Comparison of ENCODE assay signal across 9 mouse cellular contexts in the genomic region with DNA sequence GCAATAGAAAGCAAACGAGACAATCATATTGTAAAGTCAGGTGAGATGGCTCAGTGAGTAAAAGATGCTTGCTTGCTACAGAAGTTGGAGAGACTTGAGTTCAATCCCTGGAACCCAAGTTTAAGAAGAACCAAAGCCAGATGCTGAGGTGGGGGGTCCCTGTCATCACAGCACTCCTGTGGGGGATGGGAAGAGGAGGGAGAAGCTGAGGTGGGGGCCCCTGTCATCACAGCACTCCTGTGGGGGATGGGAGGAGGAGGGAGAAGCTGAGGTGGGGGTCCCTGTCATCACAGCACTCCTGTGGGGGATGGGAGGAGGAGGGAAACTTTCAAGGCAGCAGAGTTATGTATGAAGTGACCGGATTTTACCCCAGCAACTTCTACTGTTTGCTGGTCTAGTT. TPM values are rescaled to one million over a fixed set of nuclear protein-coding genes. Genes with fewer than 3 reads are reported as not detected.
DNase-seq lines count a peak whose midpoint lies in the region; ATAC-seq lines count a peak whose summit lies in the region.
"Had no signal": no experiment of that assay in that cellular context is flagged by ENCODE, and none has a peak within 500 bp of the region (broad histone marks: within the 10 kb centered on the region; RNA-seq: fewer than 3 reads in every experiment).

No protein-coding gene starts in this region.

- H3K9me3 ChIP-seq in intestine, embryonic 14.5 days (ENCODE audit: control insufficient read depth, low read length), result no peaks in the 10 kb centered on the region
- no peaks in the 10 kb centered on the region for H3K9me3 ChIP-seq in intestine, embryonic 15.5 days
- no peaks in the 10 kb centered on the region for H3K9me3 ChIP-seq in embryonic facial prominence, embryonic 14.5 days (ENCODE audit: control insufficient read depth, low read length)
- no peaks in the 10 kb centered on the region for H3K9me3 ChIP-seq in midbrain, embryonic 14.5 days (ENCODE audit: control insufficient read depth, low read length)
- H3K9me3 ChIP-seq: liver, embryonic 13.5 days had no signal

- 44% methylated on average over 2 of the region's 2 CpGs for WGBS in intestine, embryonic 14.5 days
- 56% methylated on average over 2 of the region's 2 CpGs for WGBS in intestine, embryonic 15.5 days
- WGBS in embryonic facial prominence, embryonic 14.5 days, result 52% methylated on average over 2 of the region's 2 CpGs
- 56% methylated on average over 2 of the region's 2 CpGs for WGBS in midbrain, embryonic 14.5 days

- no peaks in the 10 kb centered on the region; the same call in 1 of the 2 replicates for H3K4me1 ChIP-seq in intestine, embryonic 14.5 days (replicated peaks; ENCODE audit: control insufficient read depth, insufficient read depth, low read length)
- H3K4me1 ChIP-seq in intestine, embryonic 15.5 days (replicated peaks), result peaks cover 6% of the 10 kb centered on the region; the same call in 1 of the 2 replicates
- peaks cover 6% of the 10 kb centered on the region; the same call in 1 of the 2 replicates for H3K4me1 ChIP-seq in embryonic facial prominence, embryonic 14.5 days (ENCODE audit: control insufficient read depth, insufficient read depth, low read length)
- H3K4me1 ChIP-seq in midbrain, embryonic 14.5 days (ENCODE audit: control insufficient read depth, insufficient read depth, low read length), result peaks cover 4% of the 10 kb centered on the region
- H3K4me1 ChIP-seq: liver, embryonic 13.5 days had no signal

- H3K9ac ChIP-seq in intestine, embryonic 14.5 days (ENCODE audit: low read length), result no peak overlapping the region
- H3K9ac ChIP-seq in intestine, embryonic 15.5 days, result no peak overlapping the region
- no peak overlapping the region for H3K9ac ChIP-seq in embryonic facial prominence, embryonic 14.5 days (ENCODE audit: low read depth, low read length)
- H3K9ac ChIP-seq in midbrain, embryonic 14.5 days (replicated peaks; ENCODE audit: low read length), result peak overlapping the region; percentile 64; the same call in 1 of the 2 replicates
- H3K9ac ChIP-seq: liver, embryonic 13.5 days had no signal

- H3K4me2 ChIP-seq in intestine, embryonic 14.5 days (ENCODE audit: low read length), result 0 out of 2 replicates have a peak overlapping the region, but pooled peaks have one; percentile 57
- no peak overlapping the region for H3K4me2 ChIP-seq in intestine, embryonic 15.5 days (replicated peaks)
- H3K4me2 ChIP-seq in embryonic facial prominence, embryonic 14.5 days (ENCODE audit: low read depth, low read length), result peak overlapping the region; percentile 58; the same call in 1 of the 2 replicates
- peak overlapping the region; percentile 58 for H3K4me2 ChIP-seq in midbrain, embryonic 14.5 days (ENCODE audit: low read length)

- H3K4me3 ChIP-seq in intestine, embryonic 14.5 days (ENCODE audit: low read depth, low read length), result no peak overlapping the region
- no peak overlapping the region for H3K4me3 ChIP-seq in intestine, embryonic 15.5 days (replicated peaks)
- H3K4me3 ChIP-seq in embryonic facial prominence, embryonic 14.5 days (ENCODE audit: low read depth, low read length), result no peak overlapping the region; the same call in 1 of the 2 replicates
- peak overlapping the region; percentile 35 for H3K4me3 ChIP-seq in midbrain, embryonic 14.5 days (replicated peaks; ENCODE audit: low read depth, low read length)

- H3K27ac ChIP-seq in intestine, embryonic 14.5 days (ENCODE audit: low read depth), result no peak overlapping the region
- H3K27ac ChIP-seq in intestine, embryonic 15.5 days, result no peak overlapping the region
- no peak overlapping the region for H3K27ac ChIP-seq in embryonic facial prominence, embryonic 14.5 days (replicated peaks; ENCODE audit: low read depth, low read length)
- H3K27ac ChIP-seq in midbrain, embryonic 14.5 days (replicated peaks; ENCODE audit: low read depth, low read length), result peak overlapping the region; percentile 88
- H3K27ac ChIP-seq: liver, embryonic 13.5 days had no signal

- DNase-seq in cerebellum, adult 9-11 months, result peak; percentile 65
- DNase-seq in cerebellum, adult 11 months, result no peak
- DNase-seq in intestine, embryonic 14.5 days (ENCODE audit: low spot score), result no peak
- DNase-seq in embryonic facial prominence, embryonic 14.5 days (ENCODE audit: low spot score), result no peak
- no peak for DNase-seq in midbrain, embryonic 14.5 days
- no peak for DNase-seq in urinary bladder, adult 18-20 months (ENCODE audit: low spot score in 2 of 2)
- no peak for DNase-seq in ovary, postnatal 10 days (ENCODE audit: low spot score)
- DNase-seq: liver, embryonic 13.5 days had no signal

- no peaks in the 10 kb centered on the region for H3K27me3 ChIP-seq in intestine, embryonic 14.5 days (replicated peaks; ENCODE audit: control insufficient read depth, insufficient read depth, low read length)
- no peaks in the 10 kb centered on the region for H3K27me3 ChIP-seq in intestine, embryonic 15.5 days (replicated peaks)
- no peaks in the 10 kb centered on the region for H3K27me3 ChIP-seq in embryonic facial prominence, embryonic 14.5 days (replicated peaks; ENCODE audit: control insufficient read depth, insufficient read depth, low read length)
- no peaks in the 10 kb centered on the region for H3K27me3 ChIP-seq in midbrain, embryonic 14.5 days (ENCODE audit: control insufficient read depth, insufficient read depth, low read length)

- no peak for ATAC-seq in intestine, embryonic 14.5 days (replicated peaks; ENCODE audit: low FRiP score, low TSS enrichment, low read depth)
- ATAC-seq in intestine, embryonic 15.5 days, result no peak
- ATAC-seq in embryonic facial prominence, embryonic 14.5 days (ENCODE audit: low read depth), result no peak
- ATAC-seq in midbrain, embryonic 14.5 days (ENCODE audit: low FRiP score, low TSS enrichment), result no peak

- H3K36me3 ChIP-seq in intestine, embryonic 14.5 days (ENCODE audit: control insufficient read depth, insufficient read depth, low read length), result no peaks in the 10 kb centered on the region
- no peaks in the 10 kb centered on the region for H3K36me3 ChIP-seq in intestine, embryonic 15.5 days
- H3K36me3 ChIP-seq in embryonic facial prominence, embryonic 14.5 days (ENCODE audit: control insufficient read depth, insufficient read depth, low read length), result no peaks in the 10 kb centered on the region
- no peaks in the 10 kb centered on the region for H3K36me3 ChIP-seq in midbrain, embryonic 14.5 days (ENCODE audit: control insufficient read depth, insufficient read depth, low read length)
- H3K36me3 ChIP-seq: liver, embryonic 13.5 days had no signal

RNA-seq across cellular contexts. Expression of a gene that starts 15.0 kb away (rescaled TPM):
- 41.5 and 55.5 TPM in 2 replicates for polyA plus RNA-seq in intestine, embryonic 14.5 days (2014; fragmentation: Nextera tagmentation; extraction: Ambion mirVana)
- polyA plus RNA-seq in intestine, embryonic 15.5 days (2015; fragmentation: Nextera tagmentation; extraction: Ambion mirVana), result 49.9 and 54.7 TPM in 2 replicates
- polyA plus RNA-seq in embryonic facial prominence, embryonic 14.5 days (2014; fragmentation: Nextera tagmentation; extraction: Ambion mirVana), result 33.9 and 34.7 TPM in 2 replicates
- polyA plus RNA-seq in midbrain, embryonic 14.5 days (2014; fragmentation: Nextera tagmentation; extraction: Ambion mirVana), result 106 and 107 TPM in 2 replicates

RNA-seq across cellular contexts. Expression of a gene that starts 33.6 kb away (rescaled TPM):
- polyA plus RNA-seq in intestine, embryonic 14.5 days (2014; fragmentation: Nextera tagmentation; extraction: Ambion mirVana), result 65.8 and 67.6 TPM in 2 replicates
- polyA plus RNA-seq in intestine, embryonic 15.5 days (2015; fragmentation: Nextera tagmentation; extraction: Ambion mirVana), result 51.9 and 53.1 TPM in 2 replicates
- 52.4 and 63.7 TPM in 2 replicates for polyA plus RNA-seq in embryonic facial prominence, embryonic 14.5 days (2014; fragmentation: Nextera tagmentation; extraction: Ambion mirVana)
- 44.0 and 56.7 TPM in 2 replicates for polyA plus RNA-seq in midbrain, embryonic 14.5 days (2014; fragmentation: Nextera tagmentation; extraction: Ambion mirVana)

RNA-seq across cellular contexts. Expression of a gene that starts 57.3 kb away (rescaled TPM):
- 61.4 and 61.5 TPM in 2 replicates for polyA plus RNA-seq in intestine, embryonic 14.5 days (2014; fragmentation: Nextera tagmentation; extraction: Ambion mirVana)
- 77.5 and 77.7 TPM in 2 replicates for polyA plus RNA-seq in intestine, embryonic 15.5 days (2015; fragmentation: Nextera tagmentation; extraction: Ambion mirVana)
- 44.3 and 45.7 TPM in 2 replicates for polyA plus RNA-seq in embryonic facial prominence, embryonic 14.5 days (2014; fragmentation: Nextera tagmentation; extraction: Ambion mirVana)
- 13.8 and 19.2 TPM in 2 replicates for polyA plus RNA-seq in midbrain, embryonic 14.5 days (2014; fragmentation: Nextera tagmentation; extraction: Ambion mirVana)
